Mouse (Mus musculus) ES-E14 (cell line): ENCODE measurements at regions not wholly inside any gene's neighbourhood (a gene's known extent, or its start where the extent isn't known, plus 50 kb on each side); places are given as distances from the start of the nearest gene placed in this dataset.

Source experiments
- CHD2 ChIP-seq: IDR thresholded peaks from 2 replicates; pipeline ENCODE4 v1.6.1; 2014; ENCODE audit warnings: mild to moderate bottlenecking, low read depth, low read length, inconsistent platforms
- HCFC1 ChIP-seq: IDR thresholded peaks from 2 replicates; pipeline ENCODE4 v1.6.1; 2012; ENCODE audit warnings: low read length, inconsistent platforms, borderline replicate concordance; ENCODE audit not compliant: insufficient read depth
- MAFK ChIP-seq: IDR thresholded peaks from 2 replicates; pipeline ENCODE4 v1.6.1; 2014; ENCODE audit warnings: mild to moderate bottlenecking, low read depth, low read length, inconsistent platforms; ENCODE audit not compliant: insufficient read depth

- TF ChIP-seq CHD2 (no peak), HCFC1 (no peak), MAFK (no peak)
Measured at GRCm38 (mm10) chr1:124635246-124635768, 589.9 kb upstream of the Dpp10 start.
